Mouse (Mus musculus): ENCODE data around the gene Olfr1150-ps1. TPM values are rescaled to one million over a fixed set of nuclear protein-coding genes. Genes with fewer than 3 reads are reported as not detected.

Gene Olfr1150-ps1
- not detected for total RNA-seq (2021)
- long read RNA-seq, experiment 1: 0 reads
- long read RNA-seq, experiment 2: 0 reads

- no peak for TF ChIP-seq CTCF (IDR thresholded peaks at IDR 0.05)
- H3K27ac ChIP-seq: no peak within 1 kb of the TSS
- intact Hi-C loops (cut with DNase I): no loop called here
- no peak within 1 kb of the TSS for H3K4me3 ChIP-seq
- no peak for DNase-seq (ENCODE audit: extremely low spot score in 1 of 2, low spot score in 2 of 2)
These were observed at the start of gene Olfr1150-ps1 for GRCm38 (mm10) chr2:87843693-87844092. Gene Olfr1150-ps1 (plus strand): TSS chr2:87843993.

DNA sequence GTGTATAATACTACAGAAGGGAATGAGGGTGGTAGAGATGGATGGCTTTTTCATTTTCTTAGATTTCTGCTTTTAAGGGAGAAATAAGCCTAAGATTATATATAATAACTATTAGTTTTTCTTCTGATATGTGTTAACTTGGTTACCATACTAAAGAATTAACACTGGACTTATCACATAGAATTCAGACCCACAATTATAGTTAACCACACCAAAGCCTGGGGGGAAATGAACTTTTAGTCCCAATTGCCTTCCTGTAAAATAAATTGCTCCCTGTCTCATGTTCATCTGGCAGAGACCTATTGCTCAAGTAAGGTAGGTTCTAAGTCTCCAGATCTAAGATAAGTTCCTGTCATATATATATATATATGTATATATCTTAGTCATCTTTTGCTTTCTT lies 43.5 kb upstream of the Olfr1150-ps1 start, which contains the start of gene Olfr1143:
Olfr1143 (plus strand) TSS at position 301 of the 400 bp plus-strand sequence.
- no peak for DNase-seq (ENCODE audit: extremely low spot score in 1 of 2, low spot score in 2 of 2)
- TF ChIP-seq CTCF (IDR thresholded peaks at IDR 0.05): no peak
- Histone ChIP-seq H3K27ac (no peak within 1 kb of the TSS), H3K4me3 (no peak within 1 kb of the TSS)
- intact Hi-C loops (cut with DNase I): no loop called here

DNA sequence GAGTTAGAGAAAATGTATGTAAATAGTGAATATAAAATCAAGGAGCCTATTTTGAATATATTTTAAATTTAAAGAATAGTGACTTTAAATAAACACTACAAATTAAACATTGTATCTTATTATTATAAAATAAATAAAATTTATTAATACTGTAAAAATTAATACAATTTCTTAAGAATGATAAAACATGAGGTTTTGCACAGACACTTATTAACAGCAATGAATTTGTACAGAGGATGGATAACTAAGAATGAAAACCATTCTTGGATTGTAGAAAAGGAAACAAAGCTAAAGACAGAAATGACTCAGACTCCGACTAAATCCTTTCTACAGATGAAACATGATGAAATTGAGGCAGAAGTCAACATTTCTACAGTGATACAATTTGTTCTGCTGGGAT lies 34.3 kb upstream of the Olfr1150-ps1 start, which contains the start of gene Olfr1145:
Olfr1145 (plus strand) TSS at position 301 of the 400 bp plus-strand sequence.
- intact Hi-C loops (cut with DNase I): no loop called here

DNA sequence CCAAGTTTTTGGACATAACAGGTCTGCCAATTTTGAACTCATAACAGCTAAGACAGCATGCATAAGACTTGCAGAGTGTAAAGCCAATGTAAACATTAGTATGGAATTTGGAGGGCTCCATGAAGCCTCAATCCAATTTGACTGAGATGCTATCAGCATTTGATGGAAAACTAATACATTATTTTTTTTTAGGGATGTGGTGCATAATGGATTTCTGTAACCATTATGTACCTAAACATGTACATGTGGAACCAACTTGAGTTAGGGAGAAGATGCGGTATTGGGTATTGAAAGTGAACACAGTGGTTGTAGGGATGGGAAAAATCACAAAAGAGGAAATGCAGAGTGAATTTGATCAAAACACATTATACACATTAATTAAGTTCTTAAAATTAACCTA lies 13.6 kb upstream of the Olfr1150-ps1 start, which contains the start of gene Olfr1148:
Olfr1148 (plus strand) TSS at position 301 of the 400 bp plus-strand sequence.
- no peak for DNase-seq (ENCODE audit: extremely low spot score in 1 of 2, low spot score in 2 of 2)
- TF ChIP-seq CTCF (IDR thresholded peaks at IDR 0.05): no peak
- no peak within 1 kb of the TSS for H3K4me3 ChIP-seq
- H3K27ac ChIP-seq: no peak within 1 kb of the TSS
- intact Hi-C loops (cut with DNase I): no loop called here

More for the DNA sequence above, 34.3 kb upstream of the Olfr1150-ps1 start, which contains the start of gene Olfr1145:
- no peak for TF ChIP-seq CTCF (IDR thresholded peaks at IDR 0.05)
- H3K27ac ChIP-seq: no peak within 1 kb of the TSS
- no peak for DNase-seq (ENCODE audit: extremely low spot score in 1 of 2, low spot score in 2 of 2)
- no peak within 1 kb of the TSS for H3K4me3 ChIP-seq

- DNase-seq (ENCODE audit: extremely low spot score in 1 of 2, low spot score in 2 of 2): no peak
- intact Hi-C loops (cut with DNase I): no loop called here
- Histone ChIP-seq H3K4me3 (no peak within 1 kb of the TSS), H3K27ac (no peak within 1 kb of the TSS)
- no peak for TF ChIP-seq CTCF (IDR thresholded peaks at IDR 0.05)
These were observed 11.8 kb downstream of the Olfr1150-ps1 start, which contains the start of gene Olfr1151 for GRCm38 (mm10) chr2:87855562-87855961. Gene Olfr1151 (plus strand): TSS chr2:87855862.

GRCm38 (mm10) chr2:87866192-87866591 lies 22.4 kb downstream of the Olfr1150-ps1 start, which contains the start of gene Olfr1152:
Gene Olfr1152 (plus strand): TSS chr2:87866492.
- Histone ChIP-seq H3K27ac (no peak within 1 kb of the TSS), H3K4me3 (no peak within 1 kb of the TSS)
- intact Hi-C loops (cut with DNase I): no loop called here
- TF ChIP-seq CTCF (IDR thresholded peaks at IDR 0.05): no peak
- DNase-seq (ENCODE audit: extremely low spot score in 1 of 2, low spot score in 2 of 2): no peak

- DNase-seq (ENCODE audit: extremely low spot score in 1 of 2, low spot score in 2 of 2): no peak
- no peak within 1 kb of the TSS for H3K4me3 ChIP-seq
- intact Hi-C loops (cut with DNase I): no loop called here
- no peak for TF ChIP-seq CTCF (IDR thresholded peaks at IDR 0.05)
- H3K27ac ChIP-seq: no peak within 1 kb of the TSS
These were observed 50.9 kb downstream of the Olfr1150-ps1 start, which contains the start of gene Olfr1153 for GRCm38 (mm10) chr2:87894662-87895061. Gene Olfr1153 (plus strand): TSS chr2:87894962.

Other genes starting within 250 kb of the Olfr1150-ps1 start
- gene Olfr1130, start 237.8 kb upstream of the Olfr1150-ps1 start, total RNA-seq (2021): not detected
- not detected for gene Olfr1131, start 216.9 kb upstream of the Olfr1150-ps1 start, total RNA-seq (2021)
- not detected for gene Olfr1132, start 206.5 kb upstream of the Olfr1150-ps1 start, total RNA-seq (2021)
- gene Olfr1133, start 196.6 kb upstream of the Olfr1150-ps1 start, total RNA-seq (2021): not detected
- gene Olfr1134, start 185.5 kb upstream of the Olfr1150-ps1 start, total RNA-seq (2021): not detected
- gene Olfr1135, start 170.3 kb upstream of the Olfr1150-ps1 start, total RNA-seq (2021): not detected
- gene Olfr1136, start 150.0 kb upstream of the Olfr1150-ps1 start, total RNA-seq (2021): not detected
- gene Olfr1137, start 130.8 kb upstream of the Olfr1150-ps1 start, total RNA-seq (2021): not detected
- not detected for gene Olfr1138, start 104.0 kb upstream of the Olfr1150-ps1 start, total RNA-seq (2021)
- not detected for gene Olfr1140, start 100.2 kb upstream of the Olfr1150-ps1 start, total RNA-seq (2021)
- gene Olfr1141, start 90.0 kb upstream of the Olfr1150-ps1 start, total RNA-seq (2021): not detected
- not detected for gene Olfr152, start 64.5 kb upstream of the Olfr1150-ps1 start, total RNA-seq (2021)
- not detected for gene Olfr1143, start 43.4 kb upstream of the Olfr1150-ps1 start, total RNA-seq (2021)
- gene Olfr1145, start 34.2 kb upstream of the Olfr1150-ps1 start, total RNA-seq (2021): not detected
- gene Olfr1148, start 13.5 kb upstream of the Olfr1150-ps1 start, total RNA-seq (2021): not detected
- not detected for gene Olfr1151, start 11.9 kb downstream of the Olfr1150-ps1 start, total RNA-seq (2021)
- gene Olfr1152, start 22.5 kb downstream of the Olfr1150-ps1 start, total RNA-seq (2021): not detected
- gene Olfr1153, start 51.0 kb downstream of the Olfr1150-ps1 start, total RNA-seq (2021): not detected
- gene Olfr1154, start 61.2 kb downstream of the Olfr1150-ps1 start, total RNA-seq (2021): not detected
- not detected for gene Olfr1155, start 101.1 kb downstream of the Olfr1150-ps1 start, total RNA-seq (2021)
- gene Olfr1156, start 109.1 kb downstream of the Olfr1150-ps1 start, total RNA-seq (2021): not detected
- not detected for gene Olfr1157, start 124.3 kb downstream of the Olfr1150-ps1 start, total RNA-seq (2021)
- gene Olfr74, start 130.7 kb downstream of the Olfr1150-ps1 start, total RNA-seq (2021): not detected
- gene Olfr1158, start 146.1 kb downstream of the Olfr1150-ps1 start, total RNA-seq (2021): not detected
- not detected for gene Olfr1160, start 164.3 kb downstream of the Olfr1150-ps1 start, total RNA-seq (2021)
- not detected for gene Olfr1161, start 178.8 kb downstream of the Olfr1150-ps1 start, total RNA-seq (2021)
- not detected for gene Olfr73, start 193.7 kb downstream of the Olfr1150-ps1 start, total RNA-seq (2021)
- not detected for gene Olfr1162, start 207.1 kb downstream of the Olfr1150-ps1 start, total RNA-seq (2021)
- not detected for gene Olfr1163, start 227.8 kb downstream of the Olfr1150-ps1 start, total RNA-seq (2021)
- gene Olfr1164, start 250.0 kb downstream of the Olfr1150-ps1 start, total RNA-seq (2021): not detected